Mouse (Mus musculus) heart, postnatal 25 days (tissue): Measurements from ENCODE around the gene Prelid1. TPM values are rescaled to one million over a fixed set of nuclear protein-coding genes. Genes with fewer than 3 reads are reported as not detected.

Source experiments
- DNase-seq: peaks from one replicate; pipeline ENCODE4 v3.0.0; 2022; ENCODE audit warnings: low spot score
- intact Hi-C: fragments of 180-260 bp; cut with DNase I; formaldehyde crosslinking; loops from one replicate; pipeline ENCODE4 v1.15.1; 2025
- total RNA-seq, 2 experiments: library from RNA; stranded (reverse); gene quantifications; 2 replicates each; pipeline ENCODE4 v1.2.3; 2021

Prelid1 gene
- 10 to 100 TPM; 49.8 to 52.9 TPM for total RNA-seq

- intact Hi-C loops, result no loop called here
- no peak for DNase-seq
These were observed at the start of gene Prelid1 for GRCm38 (mm10) chr13:55319931-55320533. TSS of gene Prelid1 (plus strand) at chr13:55320500.

GRCm38 (mm10) chr13:55277203-55277602 is 43.1 kb upstream of the Prelid1 start:
- intact Hi-C loops, result no loop called here
- no peak for DNase-seq

- intact Hi-C loops, result no loop called here
- no peak for DNase-seq
These were observed 42.7 kb upstream of the Prelid1 start for GRCm38 (mm10) chr13:55277646-55278045.

GRCm38 (mm10) chr13:55288854-55289253 is 31.4 kb upstream of the Prelid1 start:
- DNase-seq, result no peak
- intact Hi-C loops, result no loop called here

GRCm38 (mm10) chr13:55296760-55297159 is 23.5 kb upstream of the Prelid1 start:
- DNase-seq, result no peak
- intact Hi-C loops, result no loop called here

GRCm38 (mm10) chr13:55300913-55301312 is 19.4 kb upstream of the Prelid1 start:
- intact Hi-C loops, result no loop called here
- no peak for DNase-seq

- DNase-seq, result no peak
- intact Hi-C loops, result no loop called here
These were observed 8.2 kb upstream of the Prelid1 start for GRCm38 (mm10) chr13:55312028-55312630.

GRCm38 (mm10) chr13:55313051-55313450 is 7.2 kb upstream of the Prelid1 start:
- intact Hi-C loops, result no loop called here
- no peak for DNase-seq

- intact Hi-C loops, result no loop called here
These were observed 5.3 kb upstream of the Prelid1 start for GRCm38 (mm10) chr13:55314891-55315412.

GRCm38 (mm10) chr13:55318351-55318750 is 1.9 kb upstream of the Prelid1 start:
- intact Hi-C loops, result no loop called here

More at GRCm38 (mm10) chr13:55314891-55315412, 5.3 kb upstream of the Prelid1 start:
- DNase-seq, result no peak

GRCm38 (mm10) chr13:55321434-55322129 is 1.3 kb downstream of the Prelid1 start, which contains the start of gene Rab24:
TSS of gene Rab24 (minus strand) at chr13:55321946.
- intact Hi-C loops, result no loop called here

More at GRCm38 (mm10) chr13:55318351-55318750, 1.9 kb upstream of the Prelid1 start:
- DNase-seq, result no peak

GRCm38 (mm10) chr13:55322130-55322825 is 2.0 kb downstream of the Prelid1 start:
- no peak for DNase-seq
- intact Hi-C loops, result no loop called here

More at GRCm38 (mm10) chr13:55321434-55322129, 1.3 kb downstream of the Prelid1 start, which contains the start of gene Rab24:
- DNase-seq, result peak; percentile 75

- DNase-seq, result no peak
- intact Hi-C loops, result no loop called here
These were observed 5.3 kb downstream of the Prelid1 start for GRCm38 (mm10) chr13:55325596-55325995.

- intact Hi-C loops, result no loop called here
These were observed 6.9 kb downstream of the Prelid1 start for GRCm38 (mm10) chr13:55327169-55327568.

GRCm38 (mm10) chr13:55327633-55328032 is 7.3 kb downstream of the Prelid1 start:
- intact Hi-C loops, result no loop called here
- peak; percentile 76 for DNase-seq

More at GRCm38 (mm10) chr13:55327169-55327568, 6.9 kb downstream of the Prelid1 start:
- DNase-seq, result no peak

- no peak for DNase-seq
These were observed 7.9 kb downstream of the Prelid1 start for GRCm38 (mm10) chr13:55328171-55328570.

GRCm38 (mm10) chr13:55328641-55329040 is 8.3 kb downstream of the Prelid1 start:
- DNase-seq, result no peak
- intact Hi-C loops, result no loop called here

More at GRCm38 (mm10) chr13:55328171-55328570, 7.9 kb downstream of the Prelid1 start:
- intact Hi-C loops, result no loop called here

GRCm38 (mm10) chr13:55329109-55329682 is 8.9 kb downstream of the Prelid1 start:
- intact Hi-C loops, result no loop called here
- DNase-seq, result no peak

GRCm38 (mm10) chr13:55329683-55330566 is 9.6 kb downstream of the Prelid1 start, which contains the start of gene Mxd3:
TSS of gene Mxd3 (minus strand) at chr13:55329823.
- intact Hi-C loops, result no loop called here
- peak; percentile 71 for DNase-seq
